Mouse (Mus musculus) liver, embryonic 14.5 days (tissue): ENCODE measurements at regions not wholly inside any gene's neighbourhood (a gene's known extent, or its start where the extent isn't known, plus 50 kb on each side); places are given as distances from the start of the nearest gene placed in this dataset.
A peak's percentile ranks its signal among the peaks of the same experiment; 100 is the strongest.

Experiments
- ATAC-seq: fragments of 200-750 bp; cut with Nextera tagmentation; 2 replicates; pipeline ENCODE4 v1.8.0; 2017; ENCODE audit warnings: moderate number of reproducible peaks, mild to moderate bottlenecking, moderate library complexity; ENCODE audit not compliant: insufficient read depth
- DNase-seq, 3 experiments: peaks; one replicate each; pipeline ENCODE4 v3.0.0-alpha.2; 2012 to 2013; ENCODE audit warnings: low read depth in 3 of 3, low spot score in 3 of 3
- H3K27ac ChIP-seq: fragments of 300-500 bp; sonication (generic); 2 replicates; pipeline ENCODE4 v1.5.1; 2014; ENCODE audit warnings: moderate library complexity, mild to moderate bottlenecking, control low read depth, inconsistent platforms
- H3K27me3 ChIP-seq: fragments of 300-500 bp; sonication (generic); 2 replicates; pipeline ENCODE4 v1.6.1; 2014; ENCODE audit warnings: mild to moderate bottlenecking, low read length, moderate library complexity; ENCODE audit not compliant: control insufficient read depth, insufficient read depth
- H3K36me3 ChIP-seq: fragments of 300-500 bp; sonication (generic); replicated peaks from 2 replicates; pipeline ENCODE4 v1.6.1; 2014; ENCODE audit warnings: low read depth; ENCODE audit not compliant: control insufficient read depth, insufficient read depth
- H3K4me1 ChIP-seq, 2 experiments: fragments of 200-500 bp in 1 of 2; fragments of 300-500 bp in 1 of 2; sonication (generic) in 1 of 2; replicated peaks; 2 replicates each; pipeline ENCODE4 v1.6.1; 2012 to 2014; ENCODE audit warnings: antibody characterized with exemption in 1 of 2, inconsistent platforms in 1 of 2, low read length in 1 of 2; ENCODE audit not compliant: control insufficient read depth in 2 of 2, insufficient read depth in 2 of 2
- H3K4me2 ChIP-seq: fragments of 300-500 bp; sonication (generic); 2 replicates; pipeline ENCODE4 v1.6.1; 2014; ENCODE audit warnings: low read depth, mild to moderate bottlenecking, control low read depth, moderate library complexity
- H3K4me3 ChIP-seq, 2 experiments: fragments of 200-500 bp in 1 of 2; fragments of 300-500 bp in 1 of 2; sonication (generic) in 1 of 2; 2 replicates each; pipeline ENCODE4 v1.5.1; 2012 to 2014; ENCODE audit warnings: low read depth in 2 of 2, low read length in 2 of 2, mild to moderate bottlenecking in 2 of 2, control low read depth in 1 of 2, inconsistent platforms in 1 of 2, moderate library complexity in 1 of 2; ENCODE audit not compliant: insufficient read depth in 1 of 2
- H3K9ac ChIP-seq: fragments of 300-500 bp; sonication (generic); replicated peaks from 2 replicates; pipeline ENCODE4 v1.6.1; 2014; ENCODE audit warnings: mild to moderate bottlenecking, control low read depth, moderate library complexity
- H3K9me3 ChIP-seq: fragments of 300-500 bp; sonication (generic); 2 replicates; pipeline ENCODE4 v1.6.1; 2016; ENCODE audit warnings: low read length, mixed read lengths; ENCODE audit not compliant: control insufficient read depth
- CTCF ChIP-seq: IDR thresholded peaks from 2 replicates; pipeline ENCODE4 v1.5.1; 2016; ENCODE audit warnings: antibody characterized with exemption, low read depth, control low read depth
- EP300 ChIP-seq: IDR thresholded peaks from 2 replicates; pipeline ENCODE4 v1.6.1; 2016; ENCODE audit warnings: antibody characterized with exemption, low read depth
- WGBS: fragments of 180-500 bp; shearing (Covaris S2); extraction: QIAGEN DNeasy Blood & Tissue Kit; methylation state at CpG from one replicate; pipeline ENCODE4 v1.1.7; 2014; ENCODE audit not compliant: insufficient replicate concordance; 5-methylcytosine and 5-hydroxymethylcytosine counted together

DNA sequence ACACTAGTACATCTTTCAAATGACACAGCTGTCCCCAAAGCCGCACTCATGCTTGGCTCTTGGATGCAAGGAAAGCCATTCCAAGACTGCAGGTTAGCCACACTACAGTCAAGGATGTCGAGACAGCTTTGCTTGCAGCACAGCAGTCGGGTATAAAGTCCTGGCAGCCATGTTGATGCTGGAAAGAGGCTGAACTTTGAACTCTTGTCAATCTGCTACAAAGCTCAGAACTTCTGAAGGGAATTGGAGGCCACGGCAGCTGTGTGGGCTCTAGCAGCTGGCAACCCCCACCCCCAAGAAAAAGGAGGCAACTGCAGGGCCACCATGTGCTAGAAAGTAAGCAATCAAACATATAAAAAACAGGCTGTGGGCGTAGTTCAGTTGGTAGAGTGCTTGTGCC is 90.0 kb upstream of the Zcchc2 start:
- no peak overlapping the region for H3K4me2 ChIP-seq
- H3K27me3 ChIP-seq, result no peaks in the 10 kb centered on the region
- no peak overlapping the region for H3K27ac ChIP-seq
- H3K9ac ChIP-seq, result no peak overlapping the region
- 0 out of 4 replicates have a peak, but pooled peaks cover 0 to 2% of the 10 kb centered on the region in 2 experiments for H3K4me1 ChIP-seq
- ATAC-seq (no peak), DNase-seq (no peak)
- H3K36me3 ChIP-seq, result no peaks in the 10 kb centered on the region
- TF ChIP-seq EP300, result no peak
- TF ChIP-seq CTCF, result no peak
- H3K4me3 ChIP-seq, result no peak overlapping the region
- WGBS, result 44% methylated on average over 5 of the region's 5 CpGs
- no peaks in the 10 kb centered on the region for H3K9me3 ChIP-seq

DNA sequence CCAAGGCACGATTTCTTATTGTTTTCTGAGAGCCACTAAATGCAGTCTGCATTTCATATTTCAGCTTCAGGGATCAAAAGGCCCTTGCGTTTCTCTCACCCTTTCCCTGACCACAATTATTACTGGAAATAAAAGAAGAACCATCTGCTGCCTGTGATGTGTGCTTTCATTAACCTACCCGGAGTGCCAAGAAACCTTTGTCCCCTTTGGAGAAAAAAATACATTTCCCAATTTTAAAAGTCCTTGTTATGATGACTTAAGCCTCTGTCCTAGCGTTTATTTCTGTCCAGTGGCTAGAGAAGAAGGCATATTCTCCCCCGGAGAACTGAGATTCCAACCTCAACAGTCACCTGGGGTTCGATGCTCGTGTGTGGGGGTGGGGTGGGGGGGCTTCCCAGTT is 89.3 kb upstream of the Zcchc2 start:
- Histone ChIP-seq H3K4me3 (no peak overlapping the region), H3K27me3 (no peaks in the 10 kb centered on the region), H3K9me3 (no peaks in the 10 kb centered on the region), H3K4me2 (no peak overlapping the region), H3K9ac (no peak overlapping the region), H3K4me1 (0 out of 4 replicates have a peak, but pooled peaks cover 0 to 2% of the 10 kb centered on the region in 2 experiments), H3K27ac (no peak overlapping the region), H3K36me3 (no peaks in the 10 kb centered on the region)
- DNase-seq (no peak), ATAC-seq (no peak)
- 55% methylated on average over 7 of the region's 7 CpGs for WGBS
- no peak for TF ChIP-seq CTCF

DNA sequence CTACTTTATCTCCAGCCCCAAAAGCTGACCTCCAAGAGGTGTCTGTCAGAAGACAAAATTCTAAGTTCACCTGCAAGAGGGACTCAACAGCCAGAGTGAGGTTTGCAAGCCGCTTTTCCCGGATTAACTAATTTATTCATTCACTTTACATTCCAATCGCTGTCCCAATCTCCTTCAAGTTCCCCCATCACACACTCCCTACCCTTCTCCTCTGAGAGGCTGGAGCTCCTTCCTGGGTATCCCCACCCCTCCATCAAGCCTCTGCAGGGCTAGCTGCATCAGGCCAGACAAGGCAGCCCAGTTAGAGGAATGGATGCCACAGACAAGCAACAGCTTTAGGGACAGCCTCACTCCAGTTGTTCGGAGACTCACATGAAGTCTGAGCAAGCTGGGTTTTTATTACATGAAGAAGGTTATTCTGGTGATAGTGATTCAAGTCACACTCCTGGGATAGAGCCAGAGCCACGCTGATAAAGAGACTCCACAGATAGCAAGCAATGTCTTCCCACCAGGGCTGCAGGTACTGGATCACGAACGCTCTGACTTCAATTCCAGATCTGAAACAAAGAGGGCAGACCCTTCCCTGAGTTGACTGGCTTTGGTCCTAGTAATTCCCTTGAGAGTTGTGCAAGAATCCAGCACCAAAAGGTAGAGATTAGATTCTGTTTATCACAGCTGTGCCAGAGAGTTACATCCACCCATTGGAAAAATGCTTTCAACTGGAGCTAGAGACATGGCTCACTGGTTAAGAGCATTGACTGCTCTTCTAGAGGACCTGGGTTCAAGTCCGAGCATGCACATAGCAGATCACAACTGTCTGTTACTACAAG is 86.7 kb upstream of the Zcchc2 start:
- DNase-seq (no peak), ATAC-seq (no peak)
- H3K27me3 ChIP-seq, result no peaks in the 10 kb centered on the region
- no peaks in the 10 kb centered on the region for H3K9me3 ChIP-seq
- H3K4me1 ChIP-seq, result peaks cover 0 to 9% of the 10 kb centered on the region in 2 experiments; a peak in 2 of 4 replicates
- no peaks in the 10 kb centered on the region for H3K36me3 ChIP-seq
- no peak overlapping the region for H3K4me3 ChIP-seq
- 57% methylated on average over 8 of the region's 8 CpGs for WGBS
- TF ChIP-seq CTCF, result no peak
- TF ChIP-seq EP300, result no peak
- no peak overlapping the region for H3K9ac ChIP-seq
- H3K27ac ChIP-seq, result no peak overlapping the region
- H3K4me2 ChIP-seq, result no peak overlapping the region

DNA sequence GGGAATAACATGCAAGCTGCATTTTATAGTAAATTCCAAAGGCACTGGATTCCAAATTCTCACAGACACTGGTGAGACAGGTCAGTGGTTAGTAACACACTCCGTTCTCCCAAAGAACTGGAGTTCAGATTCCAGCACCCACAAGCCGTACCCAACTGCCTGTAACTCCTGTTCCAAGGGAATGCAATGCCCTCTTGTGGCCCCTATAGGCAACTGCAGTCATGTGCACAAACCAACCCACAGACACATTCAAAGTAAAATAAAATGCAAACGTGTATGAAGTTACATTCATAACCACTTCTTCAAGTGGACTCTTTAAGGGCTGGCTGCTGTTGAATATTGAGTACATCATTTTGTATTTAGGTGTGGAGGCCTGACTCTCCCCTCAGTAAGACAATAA is 85.5 kb upstream of the Zcchc2 start:
- Histone ChIP-seq H3K27ac (no peak overlapping the region), H3K9ac (no peak overlapping the region), H3K4me1 (peaks cover 0 to 9% of the 10 kb centered on the region in 2 experiments; a peak in 2 of 4 replicates), H3K9me3 (no peaks in the 10 kb centered on the region), H3K27me3 (no peaks in the 10 kb centered on the region), H3K4me3 (no peak overlapping the region), H3K36me3 (no peaks in the 10 kb centered on the region), H3K4me2 (no peak overlapping the region)
- no peak for TF ChIP-seq EP300
- peak; percentile 71 for TF ChIP-seq CTCF
- 67% methylated on average over 3 of the region's 3 CpGs for WGBS
- ATAC-seq, result no peak
- no peak for DNase-seq

DNA sequence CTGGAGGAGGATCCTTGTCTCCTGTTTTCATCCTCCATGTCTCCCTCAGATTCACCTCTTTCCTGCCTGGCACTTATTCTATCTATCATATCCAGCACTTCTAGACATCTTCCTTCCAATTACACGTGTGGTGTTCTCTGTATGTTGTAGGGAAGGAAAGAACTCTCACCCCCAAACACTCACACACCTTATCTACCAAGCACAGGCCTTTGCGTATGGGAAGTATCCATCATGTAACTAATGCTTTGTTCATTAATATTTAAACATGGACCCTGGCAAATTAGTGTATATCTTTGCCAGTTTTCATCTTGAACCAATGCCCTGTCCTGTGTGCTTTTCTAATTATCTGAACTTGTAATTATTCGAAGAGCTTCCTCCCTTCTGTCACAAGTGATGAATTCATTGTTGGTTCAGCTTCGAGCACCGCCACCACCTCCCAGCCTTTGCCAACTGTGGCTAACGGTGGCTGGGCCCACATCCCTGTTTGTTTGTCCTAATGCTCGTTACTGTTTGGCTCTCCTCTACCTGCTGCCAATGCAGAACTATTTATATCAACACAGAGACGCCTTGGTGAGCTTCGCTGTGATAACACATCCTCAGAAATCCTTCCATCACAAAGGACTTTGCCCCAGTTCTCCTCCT is 84.3 kb upstream of the Zcchc2 start:
- Histone ChIP-seq H3K36me3 (no peaks in the 10 kb centered on the region), H3K9ac (no peak overlapping the region), H3K4me3 (no peak overlapping the region), H3K27me3 (no peaks in the 10 kb centered on the region), H3K9me3 (no peaks in the 10 kb centered on the region), H3K27ac (no peak overlapping the region), H3K4me1 (peaks cover 0 to 7% of the 10 kb centered on the region in 2 experiments; a peak in 2 of 4 replicates), H3K4me2 (no peak overlapping the region)
- ATAC-seq (no peak), DNase-seq (no peak)
- TF ChIP-seq CTCF (no peak), EP300 (no peak)
- WGBS, result 45% methylated on average over 9 of the region's 9 CpGs
